Mouse (Mus musculus): ENCODE data around the gene Rpl3.

GRCm38 (mm10) chr15:80044249-80044648 is 47.4 kb downstream of the Rpl3 start:
- no peak for TF ChIP-seq GATA1 (IDR thresholded peaks at IDR 0.05; ENCODE audit: low read length)
- TF ChIP-seq TAL1 (IDR thresholded peaks at IDR 0.05; ENCODE audit: low read length), result no peak

Measured in erythroblast, embryonic 14.5 days (primary cell).